Mouse (Mus musculus): ENCODE results near the gene Nccrp1. TPM values are rescaled to one million over a fixed set of nuclear protein-coding genes. Genes with fewer than 3 reads are reported as not detected.
"Not testable (repeated sequence)": the region's sequence is repeated elsewhere in the genome, so short reads cannot be mapped to it uniquely, and the experiment has no call there.

Gene Nccrp1
- polyA plus RNA-seq, 1 experiment from 2014 or later, result not detected

GRCm38 (mm10) chr7:28545891-28546210 is 1.2 kb downstream of the Nccrp1 start:
- Histone ChIP-seq H3K4me1 (ENCODE audit: control insufficient read depth, insufficient read depth, low read length) (0 out of 2 replicates have a peak, but pooled peaks cover 3% of the 10 kb centered on the region), H3K27me3 (ENCODE audit: control insufficient read depth, insufficient read depth, low read length) (peaks cover 41% of the 10 kb centered on the region), H3K4me3 (ENCODE audit: low read length) (no peak overlapping the region), H3K36me3 (ENCODE audit: control insufficient read depth, insufficient read depth) (no peaks in the 10 kb centered on the region), H3K9ac (ENCODE audit: low read length) (no peak overlapping the region), H3K4me2 (ENCODE audit: low read depth, low read length) (no peak overlapping the region), H3K27ac (ENCODE audit: low read length) (no peak overlapping the region), H3K9me3 (replicated peaks; ENCODE audit: control insufficient read depth, low read length) (no peaks in the 10 kb centered on the region)
- 49% methylated on average over 7 of the region's 7 CpGs for WGBS
- ATAC-seq (replicated peaks; ENCODE audit: extremely low read depth, insufficient read depth, low FRiP score), result no peak

GRCm38 (mm10) chr7:28545048-28545890 is 1.8 kb downstream of the Nccrp1 start:
- WGBS, result 29% methylated on average over 14 of the region's 14 CpGs
- H3K36me3 ChIP-seq (ENCODE audit: control insufficient read depth, insufficient read depth), result no peaks in the 10 kb centered on the region
- H3K4me2 ChIP-seq (ENCODE audit: low read depth, low read length), result no peak overlapping the region
- no peak overlapping the region for H3K27ac ChIP-seq (ENCODE audit: low read length)
- H3K4me1 ChIP-seq (ENCODE audit: control insufficient read depth, insufficient read depth, low read length), result 0 out of 2 replicates have a peak, but pooled peaks cover 3% of the 10 kb centered on the region
- H3K9ac ChIP-seq (ENCODE audit: low read length), result no peak overlapping the region
- no peaks in the 10 kb centered on the region for H3K9me3 ChIP-seq (replicated peaks; ENCODE audit: control insufficient read depth, low read length)
- H3K4me3 ChIP-seq (ENCODE audit: low read length), result no peak overlapping the region
- no peak for ATAC-seq (replicated peaks; ENCODE audit: extremely low read depth, insufficient read depth, low FRiP score)
- H3K27me3 ChIP-seq (ENCODE audit: control insufficient read depth, insufficient read depth, low read length), result peaks cover 41% of the 10 kb centered on the region

- 0 out of 2 replicates have a peak, but pooled peaks cover 3% of the 10 kb centered on the region for H3K4me1 ChIP-seq (ENCODE audit: control insufficient read depth, insufficient read depth, low read length)
- ATAC-seq (replicated peaks; ENCODE audit: extremely low read depth, insufficient read depth, low FRiP score), result no peak
- H3K36me3 ChIP-seq (ENCODE audit: control insufficient read depth, insufficient read depth), result no peaks in the 10 kb centered on the region
- H3K9ac ChIP-seq (ENCODE audit: low read length), result no peak overlapping the region
- H3K9me3 ChIP-seq (replicated peaks; ENCODE audit: control insufficient read depth, low read length), result no peaks in the 10 kb centered on the region
- peaks cover 41% of the 10 kb centered on the region for H3K27me3 ChIP-seq (ENCODE audit: control insufficient read depth, insufficient read depth, low read length)
- H3K4me2 ChIP-seq (ENCODE audit: low read depth, low read length), result peak overlapping the region; percentile 51
- peak overlapping the region; percentile 17; the same call in 1 of the 2 replicates for H3K4me3 ChIP-seq (ENCODE audit: low read length)
- 6% methylated on average over 24 of the region's 27 CpGs for whole genome bisulfite sequencing
- H3K27ac ChIP-seq (ENCODE audit: low read length), result no peak overlapping the region
These were observed 2.9 kb downstream of the Nccrp1 start for GRCm38 (mm10) chr7:28544051-28544601.

- Histone ChIP-seq H3K9ac (ENCODE audit: low read length) (no peak within 1 kb of the TSS), H3K36me3 (ENCODE audit: control insufficient read depth, insufficient read depth) (no peaks in the 10 kb centered on the region)
- 64% methylated on average over 4 of the region's 4 CpGs for WGBS
These were observed 6.5 kb downstream of the Nccrp1 start, which contains the start of gene Sycn for GRCm38 (mm10) chr7:28540526-28540925. Sycn (plus strand) TSS chr7:28540885.

GRCm38 (mm10) chr7:28538886-28539285 is 8.2 kb downstream of the Nccrp1 start:
- not testable (repeated sequence) for H3K4me3 ChIP-seq (ENCODE audit: low read length); H3K36me3 ChIP-seq (ENCODE audit: control insufficient read depth, insufficient read depth); ATAC-seq (replicated peaks; ENCODE audit: extremely low read depth, insufficient read depth, low FRiP score); H3K27ac ChIP-seq (ENCODE audit: low read length); H3K4me1 ChIP-seq (ENCODE audit: control insufficient read depth, insufficient read depth, low read length); H3K27me3 ChIP-seq (ENCODE audit: control insufficient read depth, insufficient read depth, low read length); H3K9me3 ChIP-seq (replicated peaks; ENCODE audit: control insufficient read depth, low read length); H3K4me2 ChIP-seq (ENCODE audit: low read depth, low read length); H3K9ac ChIP-seq (ENCODE audit: low read length)
- 90% methylated on average over 6 of the region's 6 CpGs for WGBS

More at GRCm38 (mm10) chr7:28540526-28540925, 6.5 kb downstream of the Nccrp1 start, which contains the start of gene Sycn:
- Histone ChIP-seq H3K4me3 (ENCODE audit: low read length) (no peak within 1 kb of the TSS), H3K27ac (ENCODE audit: low read length) (no peak within 1 kb of the TSS), H3K27me3 (ENCODE audit: control insufficient read depth, insufficient read depth, low read length) (peaks cover 20% of the 10 kb centered on the region), H3K4me2 (ENCODE audit: low read depth, low read length) (no peak within 1 kb of the TSS), H3K4me1 (ENCODE audit: control insufficient read depth, insufficient read depth, low read length) (peaks cover 6% of the 10 kb centered on the region; the same call in 1 of the 2 replicates), H3K9me3 (replicated peaks; ENCODE audit: control insufficient read depth, low read length) (no peaks in the 10 kb centered on the region)
- ATAC-seq (replicated peaks; ENCODE audit: extremely low read depth, insufficient read depth, low FRiP score), result no peak

GRCm38 (mm10) chr7:28532005-28532404 is 15.0 kb downstream of the Nccrp1 start:
- H3K9ac ChIP-seq (ENCODE audit: low read length), result no peak overlapping the region
- H3K4me3 ChIP-seq (ENCODE audit: low read length), result no peak overlapping the region
- 78% methylated on average over 8 of the region's 8 CpGs for WGBS
- no peaks in the 10 kb centered on the region for H3K27me3 ChIP-seq (ENCODE audit: control insufficient read depth, insufficient read depth, low read length)
- ATAC-seq (replicated peaks; ENCODE audit: extremely low read depth, insufficient read depth, low FRiP score), result no peak
- no peaks in the 10 kb centered on the region for H3K9me3 ChIP-seq (replicated peaks; ENCODE audit: control insufficient read depth, low read length)
- no peaks in the 10 kb centered on the region for H3K36me3 ChIP-seq (ENCODE audit: control insufficient read depth, insufficient read depth)
- H3K4me2 ChIP-seq (ENCODE audit: low read depth, low read length), result no peak overlapping the region
- H3K4me1 ChIP-seq (ENCODE audit: control insufficient read depth, insufficient read depth, low read length), result peaks cover 5% of the 10 kb centered on the region; the same call in 1 of the 2 replicates
- H3K27ac ChIP-seq (ENCODE audit: low read length), result no peak overlapping the region

- Histone ChIP-seq H3K9me3 (replicated peaks; ENCODE audit: control insufficient read depth, low read length) (no peaks in the 10 kb centered on the region), H3K4me1 (ENCODE audit: control insufficient read depth, insufficient read depth, low read length) (peaks cover 3% of the 10 kb centered on the region; the same call in 1 of the 2 replicates), H3K36me3 (ENCODE audit: control insufficient read depth, insufficient read depth) (no peaks in the 10 kb centered on the region), H3K4me2 (ENCODE audit: low read depth, low read length) (0 out of 2 replicates have a peak overlapping the region, but pooled peaks have one; percentile 12), H3K4me3 (ENCODE audit: low read length) (no peak overlapping the region), H3K9ac (ENCODE audit: low read length) (no peak overlapping the region), H3K27me3 (ENCODE audit: control insufficient read depth, insufficient read depth, low read length) (no peaks in the 10 kb centered on the region), H3K27ac (ENCODE audit: low read length) (no peak overlapping the region)
- 6% methylated on average over 19 of the region's 19 CpGs for WGBS
- peak; percentile 57 for ATAC-seq (replicated peaks; ENCODE audit: extremely low read depth, insufficient read depth, low FRiP score)
These were observed 18.9 kb downstream of the Nccrp1 start for GRCm38 (mm10) chr7:28527922-28528719.

- not testable (repeated sequence) for H3K9ac ChIP-seq (ENCODE audit: low read length); H3K4me3 ChIP-seq (ENCODE audit: low read length); H3K27me3 ChIP-seq (ENCODE audit: control insufficient read depth, insufficient read depth, low read length); H3K4me1 ChIP-seq (ENCODE audit: control insufficient read depth, insufficient read depth, low read length); H3K27ac ChIP-seq (ENCODE audit: low read length); ATAC-seq (replicated peaks; ENCODE audit: extremely low read depth, insufficient read depth, low FRiP score); H3K4me2 ChIP-seq (ENCODE audit: low read depth, low read length); H3K9me3 ChIP-seq (replicated peaks; ENCODE audit: control insufficient read depth, low read length); H3K36me3 ChIP-seq (ENCODE audit: control insufficient read depth, insufficient read depth)
- 71% methylated on average over 5 of the region's 6 CpGs for WGBS
These were observed 24.5 kb downstream of the Nccrp1 start, which contains the start of gene Ifnl3 for GRCm38 (mm10) chr7:28522536-28522935. Ifnl3 (plus strand) TSS chr7:28522836.

Measured in heart, embryonic 16.5 days (tissue).